Mouse (Mus musculus) liver, adult 2 months (tissue): ENCODE measurements around the gene Ocln.

ENCODE experiments used
- CTCF ChIP-seq: fragments of 200-500 bp; IDR thresholded peaks from 2 replicates; pipeline ENCODE4 v1.5.1; 2011; ENCODE audit warnings: low read depth, low read length, control low read depth
- POLR2A ChIP-seq: fragments of 200-500 bp; IDR thresholded peaks from 2 replicates; pipeline ENCODE4 v1.6.1; 2011; ENCODE audit warnings: low read length, control low read depth; ENCODE audit not compliant: insufficient read depth; ENCODE audit errors: extremely low read depth

DNA sequence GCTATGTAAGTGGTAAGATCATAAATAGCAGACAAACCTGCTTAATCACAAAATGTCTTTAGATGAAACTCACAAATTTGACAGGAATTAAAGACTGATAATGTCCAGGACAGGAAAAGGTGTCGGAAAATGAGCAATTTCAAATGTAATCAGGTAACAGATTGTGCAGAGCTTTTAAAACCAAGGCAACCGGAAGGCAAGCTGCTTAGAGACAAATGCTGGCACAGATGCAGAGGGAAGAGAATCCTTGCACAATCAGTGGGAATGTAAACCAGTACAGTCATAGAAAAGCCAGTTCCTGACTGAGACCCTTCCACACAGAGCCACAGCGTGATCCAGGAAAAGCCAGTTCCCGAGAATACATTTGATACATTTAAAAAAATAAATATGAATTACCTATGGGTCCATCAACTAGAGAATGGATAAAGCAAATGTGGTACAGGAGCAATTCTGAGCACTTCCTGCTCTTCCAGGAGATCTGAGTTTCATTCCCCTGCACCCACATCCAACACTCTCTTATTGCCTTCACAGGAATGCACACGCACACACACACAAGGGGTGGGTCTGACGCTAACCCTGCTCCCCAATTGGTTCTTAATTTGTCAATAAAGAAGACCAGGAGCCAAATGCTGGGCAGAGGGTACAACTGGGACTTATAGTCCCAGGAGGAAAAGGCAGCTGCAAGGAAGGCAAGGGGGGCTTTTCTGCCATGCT lies 26.4 kb downstream of the Ocln start:
- no peak for TF ChIP-seq CTCF
- TF ChIP-seq POLR2A = no peak
